Mouse (Mus musculus) forebrain, embryonic 12.5 days (tissue): ENCODE results near the gene Pde4d. TPM values are rescaled to one million over a fixed set of nuclear protein-coding genes. Genes with fewer than 3 reads are reported as not detected.

Source experiments
- ATAC-seq: fragments of 200-750 bp; cut with Nextera tagmentation; 2 replicates; pipeline ENCODE4 v1.8.0; 2017; ENCODE audit warnings: moderate TSS enrichment; ENCODE audit not compliant: low FRiP score
- H3K27ac ChIP-seq: fragments of 300-500 bp; sonication (generic); 2 replicates; pipeline ENCODE4 v1.5.1; 2016; ENCODE audit warnings: mild to moderate bottlenecking
- H3K27me3 ChIP-seq: fragments of 300-500 bp; sonication (generic); 2 replicates; pipeline ENCODE4 v1.6.1; 2016; ENCODE audit warnings: mild to moderate bottlenecking
- H3K36me3 ChIP-seq: fragments of 300-500 bp; sonication (generic); replicated peaks from 2 replicates; pipeline ENCODE4 v1.6.1; 2016; ENCODE audit warnings: mild to moderate bottlenecking
- H3K4me1 ChIP-seq: fragments of 300-500 bp; sonication (generic); 2 replicates; pipeline ENCODE4 v1.6.1; 2016
- H3K4me2 ChIP-seq: fragments of 300-500 bp; sonication (generic); 2 replicates; pipeline ENCODE4 v1.6.1; 2016; ENCODE audit warnings: mild to moderate bottlenecking, moderate library complexity
- H3K4me3 ChIP-seq: fragments of 300-500 bp; sonication (generic); replicated peaks from 2 replicates; pipeline ENCODE4 v1.5.1; 2016; ENCODE audit warnings: mild to moderate bottlenecking
- H3K9ac ChIP-seq: fragments of 300-500 bp; sonication (generic); 2 replicates; pipeline ENCODE4 v1.6.1; 2016; ENCODE audit warnings: mild to moderate bottlenecking
- H3K9me3 ChIP-seq: fragments of 300-500 bp; sonication (generic); 2 replicates; pipeline ENCODE4 v1.6.1; 2016
- WGBS: fragments of 180-500 bp; shearing (Covaris S2); methylation state at CpG from one replicate; pipeline ENCODE4 v1.1.7; 2016; 5-methylcytosine and 5-hydroxymethylcytosine counted together
- polyA plus RNA-seq: library from polyadenylated mRNA; unstranded; fragments of >200 nt; fragmentation: Nextera tagmentation; extraction: Ambion mirVana; gene quantifications from 2 replicates; pipeline ENCODE4 v1.2.1, GENCODE M21; 2016

Gene Pde4d
- polyA plus RNA-seq, 1 experiment from 2014 or later = 15.0 TPM

GRCm38 (mm10) chr13:108448348-108448931 lies 1.3 kb upstream of the Pde4d start:
- no peak for ATAC-seq
- WGBS = 89% methylated on average over 11 of the region's 11 CpGs
- no peaks in the 10 kb centered on the region for H3K9me3 ChIP-seq

GRCm38 (mm10) chr13:108451122-108451521 lies 1.4 kb downstream of the Pde4d start:
- Histone ChIP-seq H3K4me1 (no peaks in the 10 kb centered on the region), H3K9ac (no peak overlapping the region), H3K27me3 (no peaks in the 10 kb centered on the region), H3K4me3 (no peak overlapping the region), H3K9me3 (no peaks in the 10 kb centered on the region), H3K27ac (no peak overlapping the region), H3K36me3 (no peaks in the 10 kb centered on the region), H3K4me2 (no peak overlapping the region)
- 92% methylated on average over 2 of the region's 2 CpGs for WGBS
- ATAC-seq = no peak

More at GRCm38 (mm10) chr13:108448348-108448931, 1.3 kb upstream of the Pde4d start:
- Histone ChIP-seq H3K4me3 (no peak overlapping the region), H3K4me2 (no peak overlapping the region), H3K4me1 (no peaks in the 10 kb centered on the region), H3K27ac (no peak overlapping the region), H3K9ac (no peak overlapping the region), H3K36me3 (no peaks in the 10 kb centered on the region), H3K27me3 (no peaks in the 10 kb centered on the region)

GRCm38 (mm10) chr13:108453064-108453919 lies 3.5 kb downstream of the Pde4d start:
- no peaks in the 10 kb centered on the region for H3K9me3 ChIP-seq
- no peak for ATAC-seq
- H3K36me3 ChIP-seq = no peaks in the 10 kb centered on the region
- H3K4me1 ChIP-seq = no peaks in the 10 kb centered on the region
- H3K9ac ChIP-seq = no peak overlapping the region
- no peak overlapping the region for H3K4me2 ChIP-seq
- H3K4me3 ChIP-seq = no peak overlapping the region
- H3K27ac ChIP-seq = no peak overlapping the region
- 79% methylated on average over 6 of the region's 6 CpGs for WGBS
- no peaks in the 10 kb centered on the region for H3K27me3 ChIP-seq

DNA sequence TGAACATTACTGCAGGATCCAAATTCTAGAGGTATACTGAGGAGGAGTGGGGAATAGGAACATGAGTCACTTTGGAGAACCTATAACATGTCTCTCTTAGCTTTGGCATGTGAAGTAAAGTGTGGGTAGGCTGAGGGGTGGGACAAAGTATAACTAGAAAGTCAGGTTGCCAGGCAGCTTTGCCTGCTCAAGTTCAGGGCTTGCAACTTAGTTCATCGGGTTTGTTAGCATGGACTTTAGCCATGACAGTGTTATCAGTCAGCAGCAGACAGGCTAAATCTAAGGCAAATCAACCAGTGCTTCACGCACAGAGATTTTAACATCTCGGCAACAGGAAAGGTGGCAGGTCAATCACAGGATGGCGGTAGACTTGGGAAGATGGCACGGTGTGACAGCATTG lies 12.8 kb downstream of the Pde4d start:
- WGBS = 94% methylated on average over 5 of the region's 5 CpGs
- H3K4me1 ChIP-seq = no peaks in the 10 kb centered on the region
- H3K4me3 ChIP-seq = no peak overlapping the region
- no peak overlapping the region for H3K27ac ChIP-seq
- no peaks in the 10 kb centered on the region for H3K27me3 ChIP-seq
- no peak overlapping the region for H3K9ac ChIP-seq
- H3K9me3 ChIP-seq = no peaks in the 10 kb centered on the region
- no peak for ATAC-seq
- no peaks in the 10 kb centered on the region for H3K36me3 ChIP-seq
- no peak overlapping the region for H3K4me2 ChIP-seq

GRCm38 (mm10) chr13:108465755-108466154 lies 16.0 kb downstream of the Pde4d start:
- Histone ChIP-seq H3K36me3 (no peaks in the 10 kb centered on the region), H3K27ac (no peak overlapping the region), H3K27me3 (no peaks in the 10 kb centered on the region), H3K9me3 (no peaks in the 10 kb centered on the region), H3K9ac (no peak overlapping the region), H3K4me1 (no peaks in the 10 kb centered on the region), H3K4me2 (no peak overlapping the region), H3K4me3 (no peak overlapping the region)
- ATAC-seq = no peak

DNA sequence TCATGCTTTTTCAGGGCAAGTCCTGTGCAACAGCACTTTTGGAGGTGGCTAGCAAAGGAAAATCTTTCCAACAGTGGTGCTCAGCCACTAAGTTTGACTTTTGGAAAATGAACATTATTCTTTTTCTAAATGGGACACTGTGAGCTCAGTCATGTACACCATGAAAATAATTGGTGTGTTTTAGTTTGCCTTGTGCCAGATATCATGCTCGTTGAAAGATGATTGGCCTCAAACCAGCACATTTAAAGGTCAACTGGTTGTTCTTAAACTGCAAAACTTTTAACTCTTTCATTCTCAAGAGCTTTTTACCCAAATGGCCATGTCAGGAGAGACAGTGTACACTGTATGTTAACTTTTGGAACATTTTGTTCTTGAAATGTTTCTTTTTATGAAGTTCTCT lies 17.3 kb downstream of the Pde4d start:
- no peak for ATAC-seq
- Histone ChIP-seq H3K9me3 (no peaks in the 10 kb centered on the region), H3K4me2 (no peak overlapping the region), H3K27ac (no peak overlapping the region), H3K36me3 (no peaks in the 10 kb centered on the region), H3K4me1 (no peaks in the 10 kb centered on the region), H3K4me3 (no peak overlapping the region), H3K27me3 (no peaks in the 10 kb centered on the region), H3K9ac (no peak overlapping the region)
- 86% methylated on average over 1 of the region's 1 CpGs for WGBS

DNA sequence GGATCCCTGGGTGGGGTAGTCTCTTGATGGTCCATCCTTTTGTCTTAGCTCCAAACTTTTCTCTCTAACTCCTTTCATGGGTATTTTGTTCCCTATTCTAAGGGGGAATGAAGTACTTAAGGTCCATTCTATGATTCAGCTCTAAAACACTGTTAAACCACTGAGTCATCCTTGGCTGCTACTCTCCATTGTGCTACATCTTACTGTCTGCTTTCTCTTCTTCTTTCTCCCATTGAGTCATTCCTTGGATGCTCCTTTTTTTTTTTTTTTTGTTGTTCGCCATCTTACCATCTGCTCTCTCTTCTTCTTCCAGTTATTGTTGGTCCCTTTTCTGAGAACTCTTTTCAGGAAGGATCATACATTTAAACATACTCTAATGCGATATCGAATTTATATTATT lies 30.7 kb downstream of the Pde4d start:
- no peak overlapping the region for H3K9ac ChIP-seq

GRCm38 (mm10) chr13:108485036-108485435 lies 35.3 kb downstream of the Pde4d start:
- no peak for ATAC-seq
- Histone ChIP-seq H3K4me3 (no peak overlapping the region), H3K4me1 (no peaks in the 10 kb centered on the region), H3K27ac (no peak overlapping the region), H3K4me2 (no peak overlapping the region), H3K9me3 (no peaks in the 10 kb centered on the region), H3K9ac (no peak overlapping the region), H3K36me3 (no peaks in the 10 kb centered on the region), H3K27me3 (no peaks in the 10 kb centered on the region)
- WGBS = 93% methylated on average over 6 of the region's 6 CpGs

More for the DNA sequence above, 30.7 kb downstream of the Pde4d start:
- Histone ChIP-seq H3K27me3 (no peaks in the 10 kb centered on the region), H3K9me3 (no peaks in the 10 kb centered on the region), H3K4me2 (no peak overlapping the region), H3K27ac (no peak overlapping the region), H3K36me3 (no peaks in the 10 kb centered on the region), H3K4me1 (no peaks in the 10 kb centered on the region), H3K4me3 (no peak overlapping the region)
- WGBS = 94% methylated on average over 3 of the region's 3 CpGs
- no peak for ATAC-seq

DNA sequence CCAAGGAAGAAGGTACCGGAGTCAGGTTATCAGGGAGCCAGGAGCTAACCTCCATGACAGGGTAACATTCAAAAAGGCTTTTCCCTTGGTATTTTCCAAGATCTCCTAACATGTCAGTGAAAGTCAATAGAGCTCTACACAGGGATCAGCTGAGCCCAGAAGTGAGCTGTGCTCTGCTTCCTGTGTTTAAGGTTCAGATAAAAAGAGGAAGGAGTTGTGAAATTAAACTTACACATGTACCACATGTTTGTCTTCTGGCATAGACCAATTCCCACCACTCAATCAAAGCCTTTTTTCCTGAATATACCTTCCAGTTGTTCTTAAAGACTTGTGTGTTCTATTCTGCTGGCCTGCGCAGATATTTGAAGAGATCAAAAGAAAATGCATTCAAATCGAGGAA lies 37.3 kb downstream of the Pde4d start:
- no peaks in the 10 kb centered on the region for H3K36me3 ChIP-seq
- H3K9ac ChIP-seq = no peak overlapping the region
- H3K4me3 ChIP-seq = no peak overlapping the region
- 95% methylated on average over 3 of the region's 3 CpGs for WGBS
- H3K4me1 ChIP-seq = no peaks in the 10 kb centered on the region
- ATAC-seq = no peak
- no peak overlapping the region for H3K27ac ChIP-seq
- H3K4me2 ChIP-seq = no peak overlapping the region
- H3K27me3 ChIP-seq = no peaks in the 10 kb centered on the region
- H3K9me3 ChIP-seq = no peaks in the 10 kb centered on the region

DNA sequence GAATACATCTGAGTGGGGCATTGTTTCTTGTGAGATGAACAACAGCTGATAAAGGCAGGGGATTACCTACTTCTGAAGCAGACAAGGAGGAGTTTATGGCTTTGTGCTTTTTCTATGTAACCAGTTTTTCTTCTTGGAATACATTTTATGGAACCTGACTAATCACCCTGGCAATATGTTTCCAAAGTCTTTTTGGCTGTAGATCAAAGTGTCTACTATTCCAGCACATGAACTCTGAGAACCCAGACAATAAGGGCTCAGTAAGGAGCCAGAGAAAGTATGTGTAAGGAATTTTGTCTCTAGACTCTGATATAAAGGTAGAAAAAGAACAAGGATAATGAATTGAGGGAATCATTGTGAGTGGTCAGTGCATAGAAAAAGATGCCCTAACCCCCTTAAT lies 40.1 kb downstream of the Pde4d start:
- H3K4me3 ChIP-seq = no peak overlapping the region
- no peaks in the 10 kb centered on the region for H3K27me3 ChIP-seq
- no peaks in the 10 kb centered on the region for H3K4me1 ChIP-seq
- H3K9ac ChIP-seq = no peak overlapping the region
- H3K27ac ChIP-seq = no peak overlapping the region
- no peaks in the 10 kb centered on the region for H3K36me3 ChIP-seq
- no peak overlapping the region for H3K4me2 ChIP-seq
- no peak for ATAC-seq
- no peaks in the 10 kb centered on the region for H3K9me3 ChIP-seq

DNA sequence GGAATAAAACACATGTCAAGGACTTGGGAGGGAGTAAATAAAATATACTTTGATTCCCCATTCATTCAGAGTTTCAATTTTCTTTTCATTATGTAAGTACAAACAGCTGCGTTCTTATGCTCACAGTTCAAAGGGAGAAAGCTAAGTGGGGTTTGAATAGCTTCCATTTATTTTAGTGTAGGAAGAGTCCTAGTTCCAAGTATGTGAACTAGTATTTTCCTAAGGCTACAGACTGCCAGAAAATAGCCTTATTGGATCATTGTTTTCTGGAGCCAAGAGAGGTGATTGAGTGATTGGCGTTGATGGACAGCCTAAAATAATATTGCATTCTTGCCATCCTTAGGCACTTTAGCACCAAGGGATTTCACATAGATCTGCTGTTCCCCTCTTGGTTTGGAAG lies 41.1 kb downstream of the Pde4d start:
- WGBS = 70% methylated on average over 2 of the region's 2 CpGs
- no peak for ATAC-seq
- Histone ChIP-seq H3K4me3 (no peak overlapping the region), H3K9ac (no peak overlapping the region), H3K4me2 (no peak overlapping the region), H3K9me3 (no peaks in the 10 kb centered on the region), H3K36me3 (no peaks in the 10 kb centered on the region), H3K27ac (no peak overlapping the region), H3K27me3 (no peaks in the 10 kb centered on the region), H3K4me1 (no peaks in the 10 kb centered on the region)

DNA sequence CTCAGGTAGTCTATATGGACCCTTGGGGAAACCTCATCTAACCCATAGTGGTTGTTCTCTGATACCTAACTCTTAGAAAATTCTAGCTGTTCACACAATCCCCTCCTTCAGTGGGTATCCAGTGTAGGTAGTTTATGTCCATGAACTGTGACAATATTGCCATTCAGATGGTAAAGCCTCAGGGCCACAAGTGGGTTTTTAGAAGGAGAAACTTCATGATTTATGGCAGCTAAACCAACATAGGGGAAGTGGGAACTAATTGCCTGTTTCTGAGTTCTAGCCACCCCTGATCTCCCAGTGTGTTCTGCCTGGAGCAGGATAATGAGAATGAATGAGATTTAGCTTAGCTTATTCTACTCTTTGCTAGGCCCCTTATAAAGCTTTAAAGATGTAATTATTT lies 43.1 kb downstream of the Pde4d start:
- no peaks in the 10 kb centered on the region for H3K27me3 ChIP-seq
- no peaks in the 10 kb centered on the region for H3K9me3 ChIP-seq
- H3K36me3 ChIP-seq = no peaks in the 10 kb centered on the region
- ATAC-seq = no peak
- H3K4me2 ChIP-seq = no peak overlapping the region
- H3K9ac ChIP-seq = no peak overlapping the region
- H3K27ac ChIP-seq = no peak overlapping the region
- H3K4me1 ChIP-seq = no peaks in the 10 kb centered on the region
- H3K4me3 ChIP-seq = no peak overlapping the region

DNA sequence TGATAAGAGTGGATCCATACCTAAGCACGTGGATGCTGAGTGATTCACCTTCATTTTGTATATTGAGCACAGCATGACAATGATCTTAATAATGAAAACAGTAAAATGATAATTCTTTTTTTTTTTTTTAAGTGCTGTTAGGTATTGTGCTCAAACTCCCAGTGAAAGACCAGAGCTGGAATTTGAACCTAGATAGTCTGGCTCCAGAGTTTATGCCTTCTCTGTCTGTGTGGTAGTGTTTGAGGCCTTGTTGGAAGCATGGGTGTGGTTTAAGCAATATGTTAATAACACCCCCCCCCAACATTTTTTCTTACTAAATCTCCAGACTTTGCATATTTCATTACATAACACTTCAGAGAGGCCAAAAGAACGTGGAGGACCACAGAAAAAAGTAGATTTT lies 44.6 kb downstream of the Pde4d start:
- Histone ChIP-seq H3K9me3 (no peaks in the 10 kb centered on the region), H3K27ac (no peak overlapping the region), H3K27me3 (no peaks in the 10 kb centered on the region), H3K4me1 (no peaks in the 10 kb centered on the region), H3K36me3 (no peaks in the 10 kb centered on the region), H3K4me2 (no peak overlapping the region), H3K4me3 (no peak overlapping the region), H3K9ac (no peak overlapping the region)
- ATAC-seq = no peak
- 79% methylated on average over 2 of the region's 2 CpGs for WGBS
